ENCODE assay signal across 27 mouse cellular contexts in the genomic region with DNA sequence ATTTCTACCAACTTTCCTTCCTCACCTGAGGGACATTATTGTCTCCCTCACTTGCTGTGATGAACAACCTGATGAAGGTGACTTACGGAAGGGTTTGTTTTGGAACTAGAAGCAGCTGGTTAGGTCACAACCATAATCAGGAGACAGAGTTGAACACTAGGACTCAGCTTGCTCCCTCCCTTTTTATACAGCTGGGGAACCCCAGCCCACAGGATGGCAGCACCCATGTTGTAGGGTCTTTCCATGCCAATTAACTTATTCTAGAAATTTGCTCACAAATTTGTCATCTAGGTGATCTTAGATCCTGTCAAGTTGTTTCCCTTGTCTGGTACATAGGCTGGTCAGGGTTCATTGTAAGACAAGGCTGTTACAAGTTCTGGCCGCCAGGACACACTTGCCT.
DNase-seq lines count a peak whose midpoint lies in the region; ATAC-seq lines count a peak whose summit lies in the region.
"Had no signal": no experiment of that assay in that cellular context is flagged by ENCODE, and none has a peak within 500 bp of the region (broad histone marks: within the 10 kb centered on the region; RNA-seq: fewer than 3 reads in every experiment).

No protein-coding gene starts in this region.

- H3K4me2 ChIP-seq in hindbrain, embryonic 12.5 days (replicated peaks): no peak overlapping the region
- no peak overlapping the region for H3K4me2 ChIP-seq in midbrain, embryonic 16.5 days (ENCODE audit: low read length)
- H3K4me2 ChIP-seq in neural tube, embryonic 15.5 days: no peak overlapping the region
- H3K4me2 ChIP-seq: embryonic facial prominence, embryonic 15.5 days; heart, embryonic 11.5 days; kidney, embryonic 15.5 days; limb, embryonic 12.5 days; liver, embryonic 11.5 days; midbrain, embryonic 13.5 days; stomach, embryonic 15.5 days had no signal

- no peaks in the 10 kb centered on the region for H3K9me3 ChIP-seq in hindbrain, embryonic 12.5 days (replicated peaks)
- no peaks in the 10 kb centered on the region for H3K9me3 ChIP-seq in hindbrain, embryonic 10.5 days
- H3K9me3 ChIP-seq in midbrain, embryonic 16.5 days (replicated peaks; ENCODE audit: control insufficient read depth, low read length, poor library complexity, severe bottlenecking): no peaks in the 10 kb centered on the region
- H3K9me3 ChIP-seq in midbrain, embryonic 10.5 days (replicated peaks): no peaks in the 10 kb centered on the region
- no peaks in the 10 kb centered on the region for H3K9me3 ChIP-seq in neural tube, embryonic 15.5 days (replicated peaks)
- H3K9me3 ChIP-seq: embryonic facial prominence, embryonic 15.5 days; kidney, embryonic 15.5 days; limb, embryonic 12.5 days; midbrain, embryonic 13.5 days; stomach, embryonic 15.5 days had no signal

- DNase-seq in hindbrain, embryonic 10.5 days (ENCODE audit: low spot score): no peak
- DNase-seq in midbrain, embryonic 10.5 days (ENCODE audit: low spot score): no peak
- peak; percentile 64 for DNase-seq in T-cell, adult 2 months (ENCODE audit: low spot score)
- DNase-seq in urinary bladder, postnatal 36 days (ENCODE audit: low spot score in 2 of 2): no peak
- no peak for DNase-seq in kidney, adult 11 months
- DNase-seq: adrenal gland, postnatal 14 days; cerebellum, adult 8-10 months; kidney, postnatal 36 days; layer of hippocampus, postnatal 36 days; retina, postnatal 1 day; right cerebral cortex, postnatal 25 days; thymus, postnatal 4 days had no signal

- peaks cover 6% of the 10 kb centered on the region; the same call in 1 of the 2 replicates for H3K4me1 ChIP-seq in hindbrain, embryonic 12.5 days
- H3K4me1 ChIP-seq in hindbrain, embryonic 10.5 days (replicated peaks): peaks cover 9% of the 10 kb centered on the region
- H3K4me1 ChIP-seq in midbrain, embryonic 16.5 days (ENCODE audit: control insufficient read depth, insufficient read depth, low read length): peaks cover 3% of the 10 kb centered on the region; the same call in 1 of the 2 replicates
- H3K4me1 ChIP-seq in midbrain, embryonic 10.5 days: peaks cover 6% of the 10 kb centered on the region; the same call in 1 of the 2 replicates
- peaks cover 17% of the 10 kb centered on the region for H3K4me1 ChIP-seq in neural tube, embryonic 15.5 days
- H3K4me1 ChIP-seq: embryonic facial prominence, embryonic 15.5 days; stomach, embryonic 15.5 days had no signal

- no peak overlapping the region for H3K4me3 ChIP-seq in hindbrain, embryonic 12.5 days
- no peak overlapping the region for H3K4me3 ChIP-seq in hindbrain, embryonic 10.5 days
- H3K4me3 ChIP-seq in midbrain, embryonic 16.5 days (ENCODE audit: low read depth, low read length): no peak overlapping the region
- no peak overlapping the region for H3K4me3 ChIP-seq in midbrain, embryonic 10.5 days
- H3K4me3 ChIP-seq in neural tube, embryonic 15.5 days (replicated peaks): no peak overlapping the region
- H3K4me3 ChIP-seq: embryonic facial prominence, embryonic 15.5 days; kidney, embryonic 15.5 days; limb, embryonic 12.5 days; midbrain, embryonic 13.5 days; stomach, embryonic 15.5 days had no signal

- no peak overlapping the region for H3K9ac ChIP-seq in hindbrain, embryonic 12.5 days
- no peak overlapping the region for H3K9ac ChIP-seq in midbrain, embryonic 16.5 days (ENCODE audit: low read depth, low read length)
- no peak overlapping the region for H3K9ac ChIP-seq in neural tube, embryonic 15.5 days (replicated peaks)
- H3K9ac ChIP-seq: embryonic facial prominence, embryonic 15.5 days; kidney, embryonic 15.5 days; limb, embryonic 12.5 days; liver, postnatal 0 days; midbrain, embryonic 13.5 days; stomach, embryonic 15.5 days had no signal

- ATAC-seq in hindbrain, embryonic 12.5 days (ENCODE audit: low FRiP score): no peak
- no peak for ATAC-seq in midbrain, embryonic 16.5 days
- no peak for ATAC-seq in neural tube, embryonic 15.5 days (ENCODE audit: low FRiP score)
- ATAC-seq: forebrain, embryonic 14.5 days; intestine, postnatal 0 days had no signal

- 93% methylated on average over 2 of the region's 2 CpGs for WGBS in hindbrain, embryonic 12.5 days
- WGBS in hindbrain, embryonic 10.5 days: 93% methylated on average over 2 of the region's 2 CpGs
- 89% methylated on average over 2 of the region's 2 CpGs for WGBS in midbrain, embryonic 16.5 days
- 94% methylated on average over 2 of the region's 2 CpGs for WGBS in midbrain, embryonic 10.5 days
- 96% methylated on average over 2 of the region's 2 CpGs for WGBS in neural tube, embryonic 15.5 days

- H3K36me3 ChIP-seq in hindbrain, embryonic 12.5 days: no peaks in the 10 kb centered on the region
- H3K36me3 ChIP-seq in hindbrain, embryonic 10.5 days: no peaks in the 10 kb centered on the region
- no peaks in the 10 kb centered on the region for H3K36me3 ChIP-seq in midbrain, embryonic 16.5 days (ENCODE audit: control insufficient read depth, insufficient read depth, low read length)
- H3K36me3 ChIP-seq in midbrain, embryonic 10.5 days: no peaks in the 10 kb centered on the region
- no peaks in the 10 kb centered on the region for H3K36me3 ChIP-seq in neural tube, embryonic 15.5 days
- H3K36me3 ChIP-seq: embryonic facial prominence, embryonic 15.5 days; G1E; kidney, embryonic 15.5 days; limb, embryonic 12.5 days; midbrain, embryonic 13.5 days; stomach, embryonic 15.5 days had no signal

- H3K27ac ChIP-seq in hindbrain, embryonic 12.5 days: 0 out of 2 replicates have a peak overlapping the region, but pooled peaks have one; percentile 48
- no peak overlapping the region for H3K27ac ChIP-seq in hindbrain, embryonic 10.5 days
- H3K27ac ChIP-seq in midbrain, embryonic 16.5 days (ENCODE audit: low read length): peak overlapping the region; percentile 59; the same call in 1 of the 2 replicates
- H3K27ac ChIP-seq in midbrain, embryonic 10.5 days (replicated peaks): no peak overlapping the region
- peak overlapping the region; percentile 65; the same call in 1 of the 2 replicates for H3K27ac ChIP-seq in neural tube, embryonic 15.5 days (replicated peaks)
- H3K27ac ChIP-seq: embryonic facial prominence, embryonic 15.5 days; kidney, embryonic 15.5 days; limb, embryonic 12.5 days; stomach, embryonic 15.5 days had no signal

- H3K27me3 ChIP-seq in hindbrain, embryonic 12.5 days: peaks cover 3% of the 10 kb centered on the region; the same call in 1 of the 2 replicates
- peaks cover 3% of the 10 kb centered on the region; the same call in 1 of the 2 replicates for H3K27me3 ChIP-seq in hindbrain, embryonic 10.5 days (ENCODE audit: insufficient read depth, poor library complexity, severe bottlenecking)
- no peaks in the 10 kb centered on the region for H3K27me3 ChIP-seq in midbrain, embryonic 16.5 days (ENCODE audit: control insufficient read depth, insufficient read depth, low read depth, low read length)
- 0 out of 2 replicates have a peak, but pooled peaks cover 4% of the 10 kb centered on the region for H3K27me3 ChIP-seq in midbrain, embryonic 10.5 days (ENCODE audit: low read depth, poor library complexity, severe bottlenecking)
- H3K27me3 ChIP-seq in neural tube, embryonic 15.5 days (replicated peaks): peaks cover 14% of the 10 kb centered on the region
- H3K27me3 ChIP-seq: CH12.LX; embryonic facial prominence, embryonic 15.5 days; kidney, embryonic 15.5 days; midbrain, embryonic 13.5 days; stomach, embryonic 15.5 days had no signal

Comparison
In these comparisons a context has a peak if more than half of its experiments do, and no peak if none do; other contexts are left out.
1. H3K27ac ChIP-seq: peak in hindbrain, embryonic 12.5 days (single experiment), midbrain, embryonic 16.5 days (single experiment) and neural tube, embryonic 15.5 days (single experiment); none in hindbrain, embryonic 10.5 days (single experiment) and midbrain, embryonic 10.5 days (single experiment).